Mouse (Mus musculus) embryo, embryonic 11 days (tissue): ENCODE results near the gene Map9.
"Not testable (repeated sequence)": the region's sequence is repeated elsewhere in the genome, so short reads cannot be mapped to it uniquely, and the experiment has no call there.

ENCODE experiments used
- DNase-seq: peaks from one replicate; pipeline ENCODE4 v3.0.0-alpha.2; 2015

Gene Map9

GRCm38 (mm10) chr3:82417958-82418357 lies 60.1 kb downstream of the Map9 start:
- DNase-seq = no peak

GRCm38 (mm10) chr3:82435351-82435750 lies 77.5 kb downstream of the Map9 start:
- DNase-seq = no peak

GRCm38 (mm10) chr3:82440976-82441375 lies 83.1 kb downstream of the Map9 start:
- DNase-seq = no peak

- not testable (repeated sequence) for DNase-seq
These were observed 83.8 kb downstream of the Map9 start for GRCm38 (mm10) chr3:82441601-82442000.
